Mouse (Mus musculus): ENCODE measurements around the gene Tmem59l.
A peak's percentile ranks its signal among the peaks of the same experiment; 100 is the strongest.

Tmem59l gene

GRCm38 (mm10) chr8:70458462-70458861 lies 28.7 kb downstream of the Tmem59l start:
- no peak for DNase-seq

- DNase-seq: no peak
Measured at GRCm38 (mm10) chr8:70457882-70458281, 29.3 kb downstream of the Tmem59l start.

GRCm38 (mm10) chr8:70456996-70457395 lies 30.2 kb downstream of the Tmem59l start:
- no peak for DNase-seq

GRCm38 (mm10) chr8:70453852-70454251 lies 33.3 kb downstream of the Tmem59l start:
- no peak for DNase-seq

GRCm38 (mm10) chr8:70452196-70452966 lies 34.8 kb downstream of the Tmem59l start:
- no peak for DNase-seq

GRCm38 (mm10) chr8:70447639-70448420 lies 39.3 kb downstream of the Tmem59l start:
- DNase-seq: no peak

GRCm38 (mm10) chr8:70445988-70446387 lies 41.2 kb downstream of the Tmem59l start:
- DNase-seq: no peak

GRCm38 (mm10) chr8:70443326-70443725 lies 43.8 kb downstream of the Tmem59l start:
- DNase-seq: no peak

- no peak for DNase-seq
Measured at GRCm38 (mm10) chr8:70441565-70441964, 45.6 kb downstream of the Tmem59l start.

- DNase-seq: no peak
Measured at GRCm38 (mm10) chr8:70440246-70440645, 46.9 kb downstream of the Tmem59l start.

- DNase-seq: no peak
Measured at GRCm38 (mm10) chr8:70439848-70440179, 47.3 kb downstream of the Tmem59l start.

GRCm38 (mm10) chr8:70439055-70439847 lies 47.9 kb downstream of the Tmem59l start, which contains the start of gene Crtc1:
Gene Crtc1, minus strand, starts transcription at chr8:70439579.
- peak; percentile 97 for DNase-seq

GRCm38 (mm10) chr8:70438423-70438822 lies 48.7 kb downstream of the Tmem59l start:
- no peak for DNase-seq

GRCm38 (mm10) chr8:70435156-70435555 lies 52.0 kb downstream of the Tmem59l start:
- no peak for DNase-seq
